Mouse (Mus musculus) E14TG2a.4 (cell line): Measurements from ENCODE around the gene Gm10518.

Experiments
- CTCF ChIP-seq: conservative IDR thresholded peaks from 2 replicates; pipeline ENCODE4 v1.5.1; 2014; ENCODE audit warnings: low read length
- NANOG ChIP-seq: IDR thresholded peaks from 2 replicates; pipeline ENCODE4 v1.6.1; 2014; ENCODE audit warnings: borderline replicate concordance, low read length, mixed read lengths

- TF ChIP-seq CTCF, result no peak
- no peak for TF ChIP-seq NANOG
Observed at GRCm38 (mm10) chr1:179843981-179844380, 40.8 kb downstream of the Gm10518 start.
